Mouse (Mus musculus): ENCODE results near the gene Drosha.

Gene Drosha

DNA sequence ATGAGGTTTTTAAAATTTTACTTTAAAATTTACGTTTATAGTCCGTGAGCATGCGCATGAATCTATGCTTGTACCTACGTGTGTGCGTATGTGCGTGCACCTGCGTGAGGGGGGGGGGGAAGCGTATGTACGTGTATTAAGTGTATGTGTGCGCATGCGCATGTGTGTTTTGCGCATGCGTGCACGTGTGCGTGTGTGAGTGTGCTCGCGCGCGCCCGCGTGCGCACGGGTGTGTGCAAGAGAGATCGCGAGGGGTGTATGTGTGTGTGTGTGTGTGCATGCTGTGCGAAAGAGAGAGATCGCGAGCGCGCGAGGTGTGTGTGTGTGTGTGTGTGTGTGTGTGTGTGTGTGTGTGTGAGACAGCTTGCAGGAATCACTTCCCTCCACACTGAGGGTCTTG is 8.8 kb downstream of the Drosha start:
- no peak for DNase-seq

DNA sequence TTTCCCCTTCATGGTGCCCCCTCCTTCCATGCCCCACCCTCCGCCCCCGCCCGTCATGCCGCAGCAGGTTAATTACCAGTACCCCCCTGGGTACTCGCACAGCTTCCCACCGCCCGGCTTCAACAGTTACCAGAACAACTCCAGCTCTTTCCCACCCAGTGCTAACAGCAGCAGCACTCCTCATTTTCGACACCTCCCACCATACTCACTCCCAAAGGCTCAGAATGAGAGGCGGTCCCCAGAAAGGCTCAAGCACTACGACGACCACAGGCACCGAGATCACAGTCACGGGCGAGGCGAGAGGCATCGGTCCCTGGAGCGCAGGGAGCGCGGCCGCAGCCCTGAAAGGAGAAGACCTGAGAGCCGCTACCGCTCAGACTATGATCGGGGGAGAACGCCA is 9.6 kb downstream of the Drosha start:
- DNase-seq, result no peak

DNA sequence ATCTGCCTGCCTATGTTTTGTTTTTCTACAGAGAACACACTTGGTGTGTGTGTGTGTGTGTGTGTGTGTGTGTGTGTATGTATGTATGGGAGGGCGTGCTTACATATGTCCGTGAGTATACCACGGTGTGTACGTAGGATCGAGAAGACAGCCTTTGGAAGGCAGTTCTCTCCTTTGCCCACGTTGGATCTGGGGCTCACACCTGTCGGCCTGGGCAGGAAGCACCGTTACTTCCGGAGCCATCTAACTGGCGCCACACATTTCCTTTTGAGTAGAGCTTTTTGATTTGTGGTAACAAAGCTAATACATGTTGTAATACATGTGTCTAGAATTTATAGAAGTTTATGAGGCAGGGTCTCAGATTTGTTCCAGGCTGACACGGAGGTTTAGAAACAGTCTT is 16.1 kb downstream of the Drosha start:
- no peak for DNase-seq

DNA sequence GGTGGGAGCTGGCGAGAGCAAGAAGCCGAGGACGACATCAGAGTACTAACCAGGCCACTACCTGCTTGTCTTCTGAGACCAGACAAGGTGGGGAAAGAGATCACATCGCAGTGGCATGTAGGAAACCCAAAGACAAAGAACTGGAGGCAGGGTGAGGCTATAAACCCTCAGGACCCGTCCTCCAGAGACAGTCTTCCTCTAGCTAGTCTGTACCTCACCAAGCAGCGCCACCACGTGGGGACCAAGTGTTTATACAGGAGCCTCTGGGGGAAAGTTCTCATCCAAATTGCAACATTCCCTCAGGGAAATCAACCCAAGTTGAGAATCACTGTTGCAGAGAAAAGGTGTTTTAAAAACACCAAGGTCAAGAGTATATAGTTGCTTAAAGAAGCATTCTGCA is 18.2 kb downstream of the Drosha start:
- DNase-seq, result no peak

DNA sequence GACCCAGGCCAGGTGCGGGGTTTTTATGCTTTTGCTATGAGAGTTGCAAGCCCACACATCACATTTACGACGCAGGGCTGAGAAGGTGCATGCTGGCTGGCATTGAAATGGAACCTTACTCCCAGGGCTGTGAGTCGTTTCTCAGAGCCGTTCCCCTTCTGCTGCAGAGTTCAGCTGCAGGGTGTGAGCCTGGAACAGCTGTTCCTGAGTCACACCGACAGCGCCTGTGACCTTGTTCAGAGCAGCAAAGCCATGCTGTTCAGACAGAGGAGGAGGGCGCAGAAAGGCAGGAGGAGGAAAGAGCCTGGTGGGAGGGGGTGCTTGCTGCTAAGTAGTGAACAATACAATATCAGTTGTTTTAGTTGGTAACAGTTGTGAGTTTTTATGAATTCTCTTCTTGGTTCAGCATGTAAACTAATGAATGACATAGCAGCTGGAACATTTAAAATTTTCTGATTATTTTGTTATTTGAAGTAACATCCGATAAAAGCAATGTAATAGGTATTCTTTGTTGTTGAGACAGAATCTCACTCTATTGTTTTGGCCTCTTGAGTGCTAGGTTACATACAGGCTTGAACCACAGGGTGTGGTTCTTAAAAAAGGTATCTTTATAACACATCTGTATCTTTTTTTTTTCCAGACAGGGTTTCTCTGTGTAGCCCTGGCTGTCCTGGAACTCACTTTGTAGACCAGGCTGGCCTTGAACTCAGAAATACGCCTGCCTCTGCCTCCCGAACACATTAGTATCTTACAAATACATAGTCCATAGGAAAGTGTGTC is 23.8 kb downstream of the Drosha start:
- DNase-seq, result no peak

DNA sequence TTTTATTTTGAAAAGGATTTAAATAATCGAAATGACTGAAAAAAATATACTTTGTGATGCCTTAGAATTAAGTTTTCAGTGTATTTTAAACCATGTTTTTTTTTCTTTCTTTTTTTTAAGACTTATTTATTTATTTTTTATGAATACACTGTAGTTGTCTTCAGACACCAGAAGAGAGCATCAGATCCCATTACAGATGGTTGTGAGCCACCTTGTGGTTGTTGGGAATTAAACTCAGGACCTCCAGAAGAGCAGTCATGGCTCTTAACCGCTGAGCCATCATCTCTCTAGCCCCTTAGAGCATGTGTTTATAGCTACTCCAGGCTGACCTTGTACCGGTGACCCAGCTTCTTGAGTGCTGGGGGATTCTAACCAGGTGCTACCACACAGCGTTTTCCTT is 24.8 kb downstream of the Drosha start:
- no peak for DNase-seq

DNA sequence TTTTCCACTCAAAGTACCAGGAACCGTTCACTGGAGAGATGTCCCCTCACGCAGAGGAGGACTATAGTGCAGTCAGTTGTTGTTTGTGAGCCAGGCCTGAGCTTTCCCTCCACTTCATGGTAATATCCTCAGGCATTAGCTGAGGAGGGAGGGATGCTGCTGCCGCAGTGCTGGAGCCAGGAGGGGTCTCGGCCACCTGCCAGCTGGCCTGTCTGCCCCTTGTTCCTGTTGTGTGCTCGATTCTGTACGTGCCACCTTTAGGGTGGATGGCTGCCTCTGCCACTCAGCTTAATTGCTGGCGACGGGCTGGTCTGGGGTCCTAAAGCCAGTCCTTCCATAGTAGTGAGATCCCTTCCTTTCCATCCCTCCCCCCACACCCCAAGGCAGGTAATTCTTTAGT is 28.9 kb downstream of the Drosha start:
- DNase-seq, result no peak

DNA sequence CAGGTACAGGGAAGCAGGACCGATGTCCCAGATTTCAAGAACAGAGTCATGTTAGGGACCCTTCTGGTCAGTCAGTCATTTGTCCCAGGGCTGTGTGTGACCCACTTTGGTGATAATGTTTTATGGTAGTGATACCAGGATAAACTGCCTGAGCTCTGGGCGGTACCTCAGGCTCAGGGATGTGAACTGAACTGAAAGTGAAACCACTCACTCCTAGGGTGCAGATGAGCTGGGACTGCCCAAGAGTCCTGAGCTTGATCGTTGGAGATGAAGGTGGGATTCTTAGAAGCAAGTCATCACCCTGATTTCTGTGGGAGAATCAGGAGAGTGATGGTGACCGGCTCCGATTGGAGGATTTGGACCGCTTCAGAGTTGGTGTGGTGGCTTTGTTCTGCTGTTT is 32.2 kb downstream of the Drosha start:
- no peak for DNase-seq

DNA sequence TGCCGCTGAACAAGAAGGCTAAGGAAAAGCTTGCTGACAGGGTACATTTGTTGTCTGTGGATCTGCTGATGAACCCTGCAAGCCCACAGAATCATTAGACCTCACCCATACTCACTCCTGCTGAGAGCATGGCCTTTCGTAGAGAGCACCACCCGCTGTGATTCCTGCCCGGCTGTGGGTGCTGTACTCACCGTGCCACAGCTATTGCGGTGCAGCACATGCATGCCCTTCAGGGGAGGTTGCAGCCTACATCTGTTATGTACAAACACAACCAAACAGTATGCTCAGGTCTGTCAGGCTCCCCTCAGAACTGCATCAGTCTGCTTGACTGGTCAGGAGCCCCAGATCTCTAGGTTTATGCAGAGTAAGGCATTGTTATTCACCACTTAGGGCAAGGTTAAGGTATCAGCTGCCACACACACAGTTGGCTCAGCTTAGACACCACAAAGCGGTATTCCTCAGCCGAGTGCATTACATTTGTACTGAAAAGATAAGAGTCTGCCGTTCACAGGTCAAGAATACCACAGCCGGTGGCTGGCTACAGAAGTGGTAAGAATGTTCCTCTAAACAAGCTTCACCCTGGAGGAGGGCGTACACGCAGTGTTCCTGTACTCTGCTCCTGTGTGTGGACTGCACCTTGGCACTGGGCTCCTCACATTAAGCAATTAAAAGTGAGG is 33.4 kb downstream of the Drosha start:
- no peak for DNase-seq

DNA sequence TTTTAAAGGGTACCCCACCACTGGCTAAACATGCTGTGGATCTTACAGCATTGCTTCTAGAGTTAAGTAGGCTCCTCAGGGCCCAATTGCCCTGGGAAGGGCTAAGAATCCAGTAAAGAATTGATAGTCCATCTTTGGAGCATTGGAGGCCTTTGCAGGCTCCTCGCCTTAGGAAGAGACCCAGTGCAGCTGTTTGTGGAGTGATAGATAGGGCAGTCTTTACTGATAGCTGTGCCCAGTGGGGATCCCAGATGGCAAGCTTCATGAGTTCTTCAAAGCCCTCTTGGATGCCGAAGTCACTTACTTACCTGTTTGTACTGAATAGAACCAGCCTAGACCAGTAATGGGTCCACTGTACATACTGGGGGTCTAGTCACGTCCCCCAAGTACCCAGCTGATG is 34.0 kb downstream of the Drosha start:
- no peak for DNase-seq

DNA sequence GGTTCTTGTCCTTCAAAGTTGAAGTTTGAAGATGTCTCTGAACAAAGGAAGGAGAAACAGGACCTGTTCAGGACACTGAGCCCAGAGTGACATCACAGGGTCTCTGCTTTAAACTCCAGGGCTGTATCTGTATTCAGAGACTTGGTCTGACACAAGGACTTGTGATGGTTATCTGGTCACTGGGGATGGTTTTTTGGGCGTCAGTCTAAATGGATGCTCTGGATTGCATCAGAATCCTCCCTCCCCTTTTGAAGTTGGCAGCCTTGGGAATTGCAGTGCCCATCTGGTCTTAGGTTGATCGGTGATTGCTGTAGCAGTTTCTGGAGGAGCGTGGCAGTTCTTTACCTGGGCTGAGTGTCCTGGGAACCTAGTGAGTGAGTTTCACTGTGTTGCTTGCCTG is 37.4 kb downstream of the Drosha start:
- DNase-seq, result no peak

DNA sequence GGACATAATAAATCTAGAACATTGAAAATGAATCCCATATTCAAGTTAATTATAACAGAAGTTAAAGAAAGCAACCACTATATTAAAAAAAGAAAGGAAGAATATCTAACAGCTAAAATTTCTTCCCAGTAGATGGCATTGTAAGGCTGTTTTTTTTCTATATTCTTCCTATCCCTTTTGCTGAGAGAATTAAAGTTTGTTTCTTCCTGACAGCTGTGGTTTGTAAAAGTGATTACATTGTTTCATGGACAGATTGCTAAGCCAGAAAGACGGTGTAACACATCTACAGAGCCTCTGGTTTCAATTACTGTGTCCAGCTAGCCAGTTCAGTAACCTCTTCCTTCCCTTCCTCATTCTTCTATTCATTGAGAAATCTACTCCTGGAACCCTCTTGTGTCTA is 39.1 kb downstream of the Drosha start:
- no peak for DNase-seq

DNA sequence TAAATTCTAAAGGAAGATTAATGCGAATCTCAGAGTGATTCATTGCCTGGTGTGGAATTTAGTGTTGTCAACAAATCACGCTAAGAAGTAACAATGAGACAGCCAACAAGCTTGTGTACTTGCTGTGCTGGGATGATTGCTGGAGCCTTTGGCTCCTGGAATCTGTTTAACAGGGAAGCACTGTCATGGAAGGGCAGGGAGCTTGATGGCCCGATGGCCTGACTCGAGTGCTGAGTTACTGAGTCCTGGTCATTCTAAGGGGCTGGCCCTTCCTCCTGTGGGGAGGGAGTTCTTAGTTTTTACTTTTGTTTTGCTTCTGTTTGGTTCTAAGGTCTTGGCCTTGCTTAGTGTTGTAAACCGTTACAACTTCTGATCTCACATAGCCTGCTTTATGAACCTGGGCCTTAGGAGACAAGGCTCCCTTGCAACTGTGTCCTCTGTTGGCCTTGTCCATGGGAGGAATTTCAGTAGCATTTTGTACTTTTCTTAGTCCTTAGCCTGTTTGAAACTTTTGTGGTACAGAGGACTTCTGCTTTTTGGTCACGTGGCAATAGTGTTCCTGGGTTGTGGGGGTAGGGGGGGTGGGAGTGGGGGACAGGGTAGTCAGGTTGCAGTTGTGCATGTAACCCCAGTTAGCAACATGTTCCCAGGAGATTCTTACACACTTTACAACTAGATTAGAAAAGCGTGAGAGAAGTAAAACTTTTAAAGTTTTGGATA is 41.1 kb downstream of the Drosha start:
- no peak for DNase-seq

DNA sequence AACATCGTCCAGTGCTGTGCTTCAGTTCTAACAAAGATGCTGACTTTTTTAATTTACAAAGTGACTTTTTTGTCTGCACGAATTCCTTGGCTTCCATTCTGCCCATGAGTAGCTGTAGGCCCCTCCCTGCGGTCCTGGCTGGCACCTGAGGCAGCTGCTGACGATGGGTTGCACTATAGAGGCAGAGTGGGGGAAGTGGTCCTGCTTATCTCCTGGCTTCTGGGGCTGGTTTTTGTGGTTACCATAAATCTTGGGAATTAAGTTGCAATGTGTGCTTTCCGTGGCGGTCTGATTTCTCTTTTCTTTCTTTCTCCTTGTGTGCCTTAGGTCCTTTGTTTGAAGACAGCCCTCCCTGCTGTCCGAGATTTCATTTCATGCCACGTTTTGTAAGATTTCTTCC is 42.7 kb downstream of the Drosha start:
- no peak for DNase-seq

DNA sequence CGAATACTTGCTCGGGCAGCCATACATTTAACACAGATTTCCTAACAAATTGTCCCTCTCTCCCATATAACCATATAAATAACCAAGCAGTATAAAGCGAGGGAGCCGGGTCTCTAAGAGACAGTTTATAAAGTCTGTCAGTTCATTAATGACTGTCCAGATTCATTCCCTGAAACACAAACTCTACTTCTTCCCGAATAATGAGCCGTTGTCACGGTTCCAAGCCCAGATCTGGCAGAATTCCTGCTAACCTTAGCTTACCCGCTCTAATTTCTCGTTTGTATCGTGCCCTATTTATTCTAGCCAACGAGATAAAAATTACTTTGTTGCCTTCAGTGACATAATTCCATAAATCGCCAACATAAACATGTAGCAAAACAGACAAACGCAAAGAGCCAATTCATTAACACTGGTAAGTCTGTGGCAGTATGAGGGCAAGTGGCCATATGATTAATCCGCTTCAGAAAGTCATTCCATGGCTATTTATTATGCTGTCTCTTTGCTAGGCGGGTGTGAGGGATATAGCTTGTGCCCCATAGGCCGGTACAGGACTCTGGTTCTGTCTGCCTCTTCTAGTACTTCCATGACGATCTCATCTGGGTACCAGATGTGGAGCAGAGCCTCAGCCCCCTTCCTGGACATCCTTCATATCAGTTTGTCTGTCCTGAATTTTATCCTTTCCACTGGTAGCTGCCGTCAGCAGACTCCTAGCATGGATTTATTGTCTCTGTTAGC is 51.0 kb downstream of the Drosha start:
- DNase-seq, result peak; percentile 50

DNA sequence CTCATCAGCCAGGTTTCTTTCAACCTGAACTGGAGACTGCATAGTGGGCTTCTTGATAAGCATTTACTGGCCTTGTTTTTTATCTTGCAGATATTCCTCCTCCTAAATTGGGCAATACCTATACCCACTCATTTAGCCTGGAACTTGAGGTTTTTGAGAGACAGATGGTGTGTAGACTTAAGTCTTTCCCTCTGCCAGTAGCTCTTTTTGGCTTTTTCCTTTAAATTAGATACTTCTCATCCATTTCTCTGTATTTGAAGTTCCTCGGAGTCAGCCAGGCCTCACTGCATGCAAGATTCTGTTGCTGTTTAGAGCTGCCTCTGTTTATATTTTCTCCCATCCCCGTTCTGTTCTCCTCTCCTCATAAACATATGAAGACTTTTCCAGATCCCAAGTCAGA is 51.7 kb downstream of the Drosha start:
- DNase-seq, result no peak

DNA sequence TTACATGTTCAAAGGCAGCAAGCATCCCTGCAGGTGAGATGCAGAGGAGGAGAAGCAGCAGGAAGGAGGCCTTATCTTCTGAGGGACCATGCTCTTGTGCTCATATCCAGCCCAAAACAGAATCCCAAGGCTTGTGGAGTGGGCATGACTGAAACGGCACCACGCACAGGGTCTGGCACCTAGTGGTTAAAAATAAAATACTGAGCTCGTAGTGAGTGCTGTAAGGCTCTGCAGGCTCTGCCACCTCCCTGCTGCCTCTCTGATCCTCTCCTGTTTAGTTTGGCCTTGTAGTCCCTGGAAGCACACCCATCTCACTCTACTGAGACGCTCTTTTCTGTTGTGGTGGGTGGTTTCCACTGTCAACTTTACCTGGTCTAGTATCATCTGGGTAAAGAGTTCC is 52.3 kb downstream of the Drosha start:
- DNase-seq, result no peak

DNA sequence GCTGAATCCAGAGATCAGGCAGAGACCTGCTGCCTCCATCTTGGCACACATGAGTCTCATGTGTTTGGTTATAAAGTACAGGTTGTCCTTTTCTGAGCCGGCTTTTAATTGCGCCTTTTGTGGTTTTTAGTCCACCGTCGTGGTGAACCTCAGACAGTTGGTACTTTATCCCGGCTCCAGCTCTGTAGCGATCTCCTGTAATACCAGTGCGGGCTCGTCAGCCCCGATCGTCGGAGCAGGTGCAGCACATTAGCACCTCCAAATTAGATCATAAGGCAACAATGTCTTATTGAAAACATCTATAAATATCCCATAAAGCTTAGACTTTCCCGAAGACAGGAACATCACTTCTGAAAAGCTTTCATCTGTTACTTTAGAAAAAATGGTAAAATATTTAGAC is 53.3 kb downstream of the Drosha start:
- DNase-seq, result no peak

DNA sequence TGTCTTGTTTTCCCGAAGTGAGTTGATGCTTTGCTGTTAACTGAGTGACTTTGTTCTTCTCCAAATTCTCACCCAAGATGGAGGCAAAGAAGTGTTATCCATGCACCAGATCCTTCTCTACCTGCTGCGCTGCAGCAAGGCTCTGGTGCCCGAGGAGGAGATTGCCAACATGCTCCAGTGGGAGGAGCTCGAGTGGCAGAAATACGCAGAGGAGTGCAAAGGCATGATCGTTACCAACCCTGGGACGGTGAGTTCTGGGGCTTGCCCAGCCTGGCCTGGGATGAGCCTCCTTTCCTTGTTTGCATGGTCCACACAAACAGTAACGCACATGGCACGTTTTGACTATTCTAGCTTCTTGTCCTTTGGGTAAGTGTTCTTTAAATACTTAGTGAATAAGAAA is 54.0 kb downstream of the Drosha start:
- DNase-seq, result no peak

DNA sequence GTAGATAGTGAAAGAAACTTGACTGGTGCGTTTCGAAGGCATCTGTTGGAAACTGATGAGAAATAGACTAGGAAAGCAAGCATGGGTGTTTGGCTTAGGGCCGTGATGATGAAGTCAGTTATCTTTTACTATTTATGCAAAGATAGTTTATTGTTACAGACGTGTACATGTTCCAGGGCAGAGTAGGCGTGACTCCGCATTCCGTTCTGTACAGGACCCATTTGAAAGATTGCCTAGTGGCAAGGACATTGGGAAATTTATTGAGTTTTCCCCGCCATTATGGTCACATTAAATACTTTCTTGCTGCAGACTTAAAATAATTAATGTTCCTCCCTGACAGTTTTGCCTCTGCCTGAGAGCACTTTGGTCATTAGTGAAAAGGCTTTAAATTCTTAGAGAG is 55.3 kb downstream of the Drosha start:
- DNase-seq, result no peak

DNA sequence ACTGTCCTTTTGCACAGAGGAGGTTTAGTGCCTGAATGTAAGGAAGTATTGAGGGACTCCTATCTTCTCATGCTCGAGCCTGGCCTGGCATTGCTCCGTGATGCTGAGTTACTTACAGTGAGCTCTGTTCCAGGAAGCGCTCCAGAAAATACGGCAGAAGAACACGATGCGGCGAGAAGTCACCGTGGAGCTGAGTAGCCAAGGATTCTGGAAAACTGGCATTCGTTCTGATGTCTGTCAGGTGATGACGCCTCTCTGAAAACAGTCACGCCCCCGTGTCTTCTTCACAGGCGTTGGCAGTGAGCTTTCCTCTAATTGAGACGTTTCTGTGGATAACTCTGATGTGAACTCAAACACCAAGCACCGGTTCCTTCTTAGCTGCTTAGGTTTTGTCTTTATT is 60.2 kb downstream of the Drosha start:
- DNase-seq, result peak; percentile 34

DNA sequence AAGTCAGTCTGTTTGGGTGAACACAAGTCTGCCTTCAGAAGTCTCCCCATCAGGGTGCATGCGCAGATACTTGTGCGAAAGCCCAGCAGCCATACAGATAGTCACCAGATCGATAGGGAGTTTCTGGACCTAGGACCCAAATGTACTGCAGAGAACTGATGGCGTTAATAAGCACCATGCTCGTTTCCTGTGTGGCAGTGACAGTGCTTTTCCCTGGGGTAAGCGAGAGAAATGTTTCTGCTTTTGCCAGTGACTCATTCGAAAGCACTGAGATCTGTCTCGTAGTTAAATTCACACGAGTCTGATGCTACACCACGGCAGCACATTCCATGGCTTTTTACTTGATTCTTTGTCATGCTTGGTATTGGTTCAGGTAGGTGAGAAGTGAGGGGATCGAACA is 60.7 kb downstream of the Drosha start:
- no peak for DNase-seq

DNA sequence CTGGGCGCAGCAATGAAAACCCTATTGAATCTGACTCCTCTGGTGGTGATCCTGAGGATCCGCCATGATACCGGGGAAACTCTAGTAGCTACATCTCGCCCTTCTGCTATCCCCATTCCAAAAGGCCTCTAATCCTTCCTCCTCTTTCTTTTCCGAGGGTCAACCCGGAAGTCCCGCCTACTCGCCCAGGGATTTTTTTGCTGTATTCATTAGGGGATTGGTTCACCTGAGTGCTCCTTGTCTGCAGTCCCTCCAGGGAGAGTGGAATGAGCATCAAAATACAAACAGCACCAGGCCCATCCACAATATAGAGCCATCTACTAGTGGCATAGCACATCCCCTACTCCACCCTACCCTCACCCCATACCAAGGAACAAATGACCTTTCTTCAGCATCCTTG is 62.6 kb downstream of the Drosha start:
- no peak for DNase-seq

DNA sequence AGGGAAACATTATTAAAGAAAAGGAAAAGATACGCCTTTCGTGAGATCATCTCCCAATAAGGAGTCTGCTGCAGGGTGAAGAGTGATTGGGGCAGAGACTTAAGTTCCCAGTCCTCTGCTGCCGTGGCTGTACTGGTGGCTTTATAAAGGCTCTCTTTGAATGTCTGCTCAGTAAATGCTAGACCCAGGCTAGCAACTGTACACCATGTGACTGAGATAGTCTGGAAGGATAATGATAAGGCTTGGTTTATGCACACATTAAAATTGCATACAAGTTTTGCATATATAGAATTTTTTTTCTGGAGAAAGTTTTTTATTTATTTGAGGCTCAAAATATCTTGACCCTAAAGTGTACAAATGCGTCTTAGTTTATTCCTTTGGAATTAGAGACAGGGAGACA is 63.7 kb downstream of the Drosha start:
- no peak for DNase-seq

All from right cerebral cortex, postnatal 14 days (tissue).